Mouse (Mus musculus) forebrain, embryonic 11.5 days (tissue): ENCODE measurements at regions not wholly inside any gene's neighbourhood (a gene's known extent, or its start where the extent isn't known, plus 50 kb on each side); places are given as distances from the start of the nearest gene placed in this dataset.
A peak's percentile ranks its signal among the peaks of the same experiment; 100 is the strongest.

ENCODE experiments used
- ATAC-seq: fragments of 200-750 bp; cut with Nextera tagmentation; replicated peaks from 2 replicates; pipeline ENCODE4 v1.8.0; 2017; ENCODE audit warnings: moderate TSS enrichment; ENCODE audit not compliant: low FRiP score
- DNase-seq: peaks from one replicate; pipeline ENCODE4 v3.0.0-alpha.2; 2017; ENCODE audit warnings: low spot score
- H3K27ac ChIP-seq: fragments of 300-500 bp; sonication (generic); 2 replicates; pipeline ENCODE4 v1.5.1; 2014; ENCODE audit warnings: low read depth, low read length
- H3K27me3 ChIP-seq: fragments of 300-500 bp; sonication (generic); 2 replicates; pipeline ENCODE4 v1.6.1; 2014; ENCODE audit warnings: mild to moderate bottlenecking, low read length, mixed read lengths; ENCODE audit not compliant: control insufficient read depth, insufficient read depth
- H3K36me3 ChIP-seq: fragments of 300-500 bp; sonication (generic); 2 replicates; pipeline ENCODE4 v1.6.1; 2014; ENCODE audit warnings: mild to moderate bottlenecking, low read length, moderate library complexity, mixed read lengths; ENCODE audit not compliant: control insufficient read depth, insufficient read depth
- H3K4me1 ChIP-seq: fragments of 300-500 bp; sonication (generic); replicated peaks from 2 replicates; pipeline ENCODE4 v1.6.1; 2014; ENCODE audit warnings: low read length, mixed read lengths; ENCODE audit not compliant: control insufficient read depth, insufficient read depth
- H3K4me2 ChIP-seq: fragments of 300-500 bp; sonication (generic); 2 replicates; pipeline ENCODE4 v1.6.1; 2014; ENCODE audit warnings: low read depth, mild to moderate bottlenecking, low read length, moderate library complexity, mixed read lengths; ENCODE audit not compliant: severe bottlenecking
- H3K4me3 ChIP-seq: fragments of 300-500 bp; sonication (generic); 2 replicates; pipeline ENCODE4 v1.5.1; 2014; ENCODE audit warnings: low read depth, low read length
- H3K9ac ChIP-seq: fragments of 300-500 bp; sonication (generic); 2 replicates; pipeline ENCODE4 v1.6.1; 2014; ENCODE audit warnings: low read length
- H3K9me3 ChIP-seq: fragments of 300-500 bp; sonication (generic); 2 replicates; pipeline ENCODE4 v1.6.1; 2016; ENCODE audit warnings: low read length, mixed read lengths; ENCODE audit not compliant: control insufficient read depth
- WGBS: fragments of 180-500 bp; shearing (Covaris S2); extraction: QIAGEN DNeasy Blood & Tissue Kit; methylation state at CpG from one replicate; pipeline ENCODE4 v1.1.7; 2014; 5-methylcytosine and 5-hydroxymethylcytosine counted together

GRCm38 (mm10) chr8:31314692-31315358, 2113.7 kb upstream of the 5930422O12Rik start:
- Histone ChIP-seq H3K4me3 (no peak overlapping the region), H3K4me2 (no peak overlapping the region), H3K9me3 (no peaks in the 10 kb centered on the region), H3K27me3 (no peaks in the 10 kb centered on the region), H3K9ac (no peak overlapping the region), H3K4me1 (no peaks in the 10 kb centered on the region), H3K27ac (no peak overlapping the region), H3K36me3 (no peaks in the 10 kb centered on the region)
- 52% methylated on average over 5 of the region's 5 CpGs for WGBS
- DNase-seq = no peak
- no peak for ATAC-seq

GRCm38 (mm10) chr8:31315359-31315705, 2113.2 kb upstream of the 5930422O12Rik start:
- ATAC-seq = no peak
- 65% methylated on average over 8 of the region's 8 CpGs for WGBS

GRCm38 (mm10) chr8:31333545-31334297, 2094.8 kb upstream of the 5930422O12Rik start:
- Histone ChIP-seq H3K27me3 (no peaks in the 10 kb centered on the region), H3K9ac (no peak overlapping the region), H3K4me1 (no peaks in the 10 kb centered on the region), H3K4me2 (no peak overlapping the region), H3K27ac (no peak overlapping the region), H3K36me3 (no peaks in the 10 kb centered on the region), H3K9me3 (no peaks in the 10 kb centered on the region), H3K4me3 (no peak overlapping the region)
- DNase-seq (no peak), ATAC-seq (no peak)
- WGBS = 91% methylated on average over 7 of the region's 7 CpGs

More at GRCm38 (mm10) chr8:31315359-31315705, 2113.2 kb upstream of the 5930422O12Rik start:
- Histone ChIP-seq H3K9ac (no peak overlapping the region), H3K4me1 (no peaks in the 10 kb centered on the region), H3K36me3 (no peaks in the 10 kb centered on the region), H3K4me2 (no peak overlapping the region), H3K9me3 (no peaks in the 10 kb centered on the region), H3K4me3 (no peak overlapping the region), H3K27ac (no peak overlapping the region), H3K27me3 (no peaks in the 10 kb centered on the region)
- DNase-seq = no peak

- Histone ChIP-seq H3K4me2 (no peak overlapping the region), H3K9ac (no peak overlapping the region), H3K9me3 (no peaks in the 10 kb centered on the region), H3K36me3 (no peaks in the 10 kb centered on the region), H3K4me1 (no peaks in the 10 kb centered on the region), H3K27me3 (no peaks in the 10 kb centered on the region), H3K27ac (no peak overlapping the region), H3K4me3 (no peak overlapping the region)
- WGBS = 79% methylated on average over 4 of the region's 4 CpGs
- no peak for DNase-seq
- ATAC-seq = no peak
These were observed 2080.0 kb upstream of the 5930422O12Rik start for GRCm38 (mm10) chr8:31348504-31348903.

- H3K4me2 ChIP-seq = no peak overlapping the region
- 41% methylated on average over 5 of the region's 5 CpGs for WGBS
- H3K4me1 ChIP-seq = peaks cover 2% of the 10 kb centered on the region; the same call in 1 of the 2 replicates
- no peaks in the 10 kb centered on the region for H3K9me3 ChIP-seq
- H3K9ac ChIP-seq = no peak overlapping the region
- ATAC-seq (no peak), DNase-seq (no peak)
- H3K27ac ChIP-seq = no peak overlapping the region
- H3K27me3 ChIP-seq = no peaks in the 10 kb centered on the region
- H3K36me3 ChIP-seq = no peaks in the 10 kb centered on the region
- H3K4me3 ChIP-seq = no peak overlapping the region
These were observed 2058.9 kb upstream of the 5930422O12Rik start for GRCm38 (mm10) chr8:31369636-31370035.

- no peak overlapping the region for H3K27ac ChIP-seq
- no peak overlapping the region for H3K9ac ChIP-seq
- H3K4me1 ChIP-seq = peaks cover 2% of the 10 kb centered on the region; the same call in 1 of the 2 replicates
- H3K4me2 ChIP-seq = no peak overlapping the region
- ATAC-seq (no peak), DNase-seq (no peak)
- no peaks in the 10 kb centered on the region for H3K9me3 ChIP-seq
- no peak overlapping the region for H3K4me3 ChIP-seq
- 57% methylated on average over 3 of the region's 3 CpGs for WGBS
- no peaks in the 10 kb centered on the region for H3K27me3 ChIP-seq
- no peaks in the 10 kb centered on the region for H3K36me3 ChIP-seq
These were observed 2058.1 kb upstream of the 5930422O12Rik start for GRCm38 (mm10) chr8:31370137-31371010.

GRCm38 (mm10) chr8:31371656-31372055, 2056.9 kb upstream of the 5930422O12Rik start:
- 47% methylated on average over 5 of the region's 5 CpGs for WGBS
- H3K36me3 ChIP-seq = no peaks in the 10 kb centered on the region
- H3K4me2 ChIP-seq = no peak overlapping the region
- no peak overlapping the region for H3K9ac ChIP-seq
- DNase-seq = no peak
- no peaks in the 10 kb centered on the region for H3K27me3 ChIP-seq
- ATAC-seq = 0 out of 2 replicates have a peak, but pooled peaks have one; percentile 27
- H3K4me3 ChIP-seq = no peak overlapping the region
- no peaks in the 10 kb centered on the region for H3K9me3 ChIP-seq
- H3K27ac ChIP-seq = no peak overlapping the region
- peaks cover 2% of the 10 kb centered on the region; the same call in 1 of the 2 replicates for H3K4me1 ChIP-seq

GRCm38 (mm10) chr8:31372397-31372796, 2056.1 kb upstream of the 5930422O12Rik start:
- no peak overlapping the region for H3K4me2 ChIP-seq
- peaks cover 2% of the 10 kb centered on the region; the same call in 1 of the 2 replicates for H3K4me1 ChIP-seq
- ATAC-seq = no peak
- 69% methylated on average over 2 of the region's 2 CpGs for WGBS
- H3K9ac ChIP-seq = no peak overlapping the region
- no peaks in the 10 kb centered on the region for H3K36me3 ChIP-seq
- H3K9me3 ChIP-seq = no peaks in the 10 kb centered on the region
- no peak for DNase-seq
- no peak overlapping the region for H3K4me3 ChIP-seq
- no peaks in the 10 kb centered on the region for H3K27me3 ChIP-seq
- no peak overlapping the region for H3K27ac ChIP-seq
